Mouse (Mus musculus): Measurements from ENCODE around the gene Cd24a. TPM values are rescaled to one million over a fixed set of nuclear protein-coding genes. Genes with fewer than 3 reads are reported as not detected.

The Cd24a gene
- polyA plus RNA-seq, 1 experiment from 2014 or later: 461 TPM

DNA sequence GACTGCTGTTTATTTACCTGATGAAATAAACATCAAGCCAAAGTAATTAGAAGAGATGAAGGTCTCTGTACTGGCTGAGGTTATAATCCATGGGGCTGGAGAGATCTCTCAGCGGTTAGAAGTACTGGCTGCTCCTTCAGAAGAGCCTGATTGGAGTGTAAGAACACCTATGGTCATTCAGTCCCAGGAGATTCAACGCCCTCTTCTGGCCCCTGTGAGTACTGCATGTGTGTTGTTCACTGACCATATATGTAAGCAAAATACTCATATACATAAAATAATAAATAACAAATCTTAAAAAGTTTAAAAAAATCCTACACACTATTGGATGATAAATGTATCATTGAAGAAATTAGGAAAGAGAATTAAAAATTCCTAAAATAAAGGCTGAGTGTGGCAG, 17.3 kb upstream of the Cd24a start:
- TF ChIP-seq CTCF (IDR thresholded peaks at IDR 0.05; ENCODE audit: low read depth): peak; percentile 50
- TF ChIP-seq EP300 (IDR thresholded peaks at IDR 0.05; ENCODE audit: low read depth): no peak
- Histone ChIP-seq H3K9ac (replicated peaks) (no peak overlapping the region), H3K36me3 (replicated peaks; ENCODE audit: insufficient read depth, low read length) (no peaks in the 10 kb centered on the region), H3K4me3 (ENCODE audit: low read depth, low read length) (no peak overlapping the region), H3K9me3 (ENCODE audit: low read length) (no peaks in the 10 kb centered on the region), H3K27me3 (ENCODE audit: insufficient read depth, low read length) (no peaks in the 10 kb centered on the region), H3K4me1 (ENCODE audit: insufficient read depth) (no peaks in the 10 kb centered on the region), H3K27ac (ENCODE audit: low read depth) (no peak overlapping the region), H3K4me2 (ENCODE audit: low read depth, low read length) (no peak overlapping the region)
- ATAC-seq (no peak), DNase-seq (peak; percentile 42)
- 37% methylated on average over 2 of the region's 2 CpGs for WGBS (ENCODE audit: insufficient replicate concordance)

DNA sequence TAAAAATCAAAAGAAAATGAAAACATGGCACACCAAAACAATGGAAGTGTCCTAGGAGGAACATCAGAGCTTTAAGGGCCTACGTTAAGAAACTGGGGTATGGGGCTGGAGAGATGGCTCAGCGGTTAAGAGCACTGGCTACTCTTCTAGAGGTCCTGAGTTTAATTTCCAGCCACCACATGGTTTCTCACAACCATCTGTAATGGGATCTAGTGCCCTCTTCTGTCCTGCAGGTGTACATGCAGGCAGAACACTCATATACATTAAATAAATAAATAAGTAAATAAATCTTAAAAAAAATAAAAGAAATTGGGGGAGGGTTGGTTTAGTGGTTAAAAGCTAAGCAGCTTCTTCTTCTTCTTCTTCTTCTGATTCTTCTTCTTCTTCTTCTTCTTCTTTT, 16.8 kb upstream of the Cd24a start:
- Histone ChIP-seq H3K27me3 (ENCODE audit: insufficient read depth, low read length) (no peaks in the 10 kb centered on the region), H3K4me3 (ENCODE audit: low read depth, low read length) (no peak overlapping the region), H3K9ac (replicated peaks) (no peak overlapping the region), H3K4me2 (ENCODE audit: low read depth, low read length) (no peak overlapping the region), H3K4me1 (ENCODE audit: insufficient read depth) (no peaks in the 10 kb centered on the region), H3K9me3 (ENCODE audit: low read length) (no peaks in the 10 kb centered on the region), H3K27ac (ENCODE audit: low read depth) (no peak overlapping the region), H3K36me3 (replicated peaks; ENCODE audit: insufficient read depth, low read length) (no peaks in the 10 kb centered on the region)
- DNase-seq: no peak
- no peak for TF ChIP-seq EP300 (IDR thresholded peaks at IDR 0.05; ENCODE audit: low read depth)
- 0 out of 2 replicates have a peak, but pooled peaks have one; percentile 8 for TF ChIP-seq CTCF (IDR thresholded peaks at IDR 0.05; ENCODE audit: low read depth)
- 81% methylated on average over 2 of the region's 2 CpGs for WGBS (ENCODE audit: insufficient replicate concordance)
- no peak for ATAC-seq

DNA sequence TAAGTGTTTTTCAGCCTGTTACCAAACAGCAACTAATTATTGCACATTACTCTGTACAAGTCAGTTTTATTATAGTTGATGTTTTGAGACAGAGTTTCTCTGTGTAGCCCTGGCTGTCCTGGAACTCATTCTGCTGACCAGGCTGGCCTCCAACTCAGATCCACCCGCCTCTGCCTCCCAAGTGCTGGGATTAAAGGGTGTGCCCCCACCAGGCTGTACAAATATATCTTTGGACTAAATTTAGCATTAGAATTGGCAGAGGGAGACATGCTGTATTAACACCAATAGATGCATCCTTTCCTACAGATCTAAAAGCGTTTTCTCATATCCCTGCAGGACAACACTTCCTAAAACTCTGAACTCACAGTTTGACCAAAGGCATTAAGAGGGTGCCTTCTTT, 3.7 kb upstream of the Cd24a start:
- Histone ChIP-seq H3K27me3 (ENCODE audit: insufficient read depth, low read length) (no peaks in the 10 kb centered on the region), H3K36me3 (replicated peaks; ENCODE audit: insufficient read depth, low read length) (no peaks in the 10 kb centered on the region), H3K4me1 (ENCODE audit: insufficient read depth) (peaks cover 16% of the 10 kb centered on the region), H3K27ac (ENCODE audit: low read depth) (no peak overlapping the region), H3K4me2 (ENCODE audit: low read depth, low read length) (no peak overlapping the region), H3K9me3 (ENCODE audit: low read length) (0 out of 2 replicates have a peak, but pooled peaks cover 5% of the 10 kb centered on the region), H3K9ac (replicated peaks) (no peak overlapping the region), H3K4me3 (ENCODE audit: low read depth, low read length) (no peak overlapping the region)
- ATAC-seq (no peak), DNase-seq (no peak)
- no peak for TF ChIP-seq CTCF (IDR thresholded peaks at IDR 0.05; ENCODE audit: low read depth)
- TF ChIP-seq EP300 (IDR thresholded peaks at IDR 0.05; ENCODE audit: low read depth): no peak
- WGBS (ENCODE audit: insufficient replicate concordance): 74% methylated on average over 2 of the region's 2 CpGs

DNA sequence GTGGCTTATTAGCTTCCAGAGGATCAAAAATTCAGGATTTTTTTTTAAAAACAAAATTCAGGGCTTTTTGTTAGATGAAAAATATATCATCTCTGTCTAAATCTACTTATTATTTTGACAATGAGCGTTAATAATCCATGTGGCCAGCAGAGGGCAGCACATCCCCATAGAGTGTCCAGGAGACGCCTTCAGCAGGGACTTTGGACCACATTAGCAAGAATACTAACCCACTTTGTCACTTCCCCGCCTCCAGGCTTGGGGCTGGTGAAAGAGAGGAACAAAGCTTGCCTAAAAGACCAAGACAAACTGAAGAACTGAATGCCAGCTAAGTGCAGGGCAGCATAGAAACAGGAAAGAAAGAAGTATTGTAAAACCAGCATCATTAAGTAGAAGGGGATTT, 3.1 kb upstream of the Cd24a start:
- Histone ChIP-seq H3K9me3 (ENCODE audit: low read length) (0 out of 2 replicates have a peak, but pooled peaks cover 5% of the 10 kb centered on the region), H3K4me1 (ENCODE audit: insufficient read depth) (peaks cover 16% of the 10 kb centered on the region), H3K4me2 (ENCODE audit: low read depth, low read length) (no peak overlapping the region), H3K9ac (replicated peaks) (no peak overlapping the region), H3K4me3 (ENCODE audit: low read depth, low read length) (no peak overlapping the region), H3K36me3 (replicated peaks; ENCODE audit: insufficient read depth, low read length) (no peaks in the 10 kb centered on the region), H3K27ac (ENCODE audit: low read depth) (no peak overlapping the region), H3K27me3 (ENCODE audit: insufficient read depth, low read length) (no peaks in the 10 kb centered on the region)
- 2% methylated on average over 3 of the region's 3 CpGs for WGBS (ENCODE audit: insufficient replicate concordance)
- TF ChIP-seq EP300 (IDR thresholded peaks at IDR 0.05; ENCODE audit: low read depth) (peak; percentile 25; the same call in 1 of the 2 replicates), CTCF (IDR thresholded peaks at IDR 0.05; ENCODE audit: low read depth) (peak; percentile 95)
- ATAC-seq: no peak
- peak; percentile 88 for DNase-seq

DNA sequence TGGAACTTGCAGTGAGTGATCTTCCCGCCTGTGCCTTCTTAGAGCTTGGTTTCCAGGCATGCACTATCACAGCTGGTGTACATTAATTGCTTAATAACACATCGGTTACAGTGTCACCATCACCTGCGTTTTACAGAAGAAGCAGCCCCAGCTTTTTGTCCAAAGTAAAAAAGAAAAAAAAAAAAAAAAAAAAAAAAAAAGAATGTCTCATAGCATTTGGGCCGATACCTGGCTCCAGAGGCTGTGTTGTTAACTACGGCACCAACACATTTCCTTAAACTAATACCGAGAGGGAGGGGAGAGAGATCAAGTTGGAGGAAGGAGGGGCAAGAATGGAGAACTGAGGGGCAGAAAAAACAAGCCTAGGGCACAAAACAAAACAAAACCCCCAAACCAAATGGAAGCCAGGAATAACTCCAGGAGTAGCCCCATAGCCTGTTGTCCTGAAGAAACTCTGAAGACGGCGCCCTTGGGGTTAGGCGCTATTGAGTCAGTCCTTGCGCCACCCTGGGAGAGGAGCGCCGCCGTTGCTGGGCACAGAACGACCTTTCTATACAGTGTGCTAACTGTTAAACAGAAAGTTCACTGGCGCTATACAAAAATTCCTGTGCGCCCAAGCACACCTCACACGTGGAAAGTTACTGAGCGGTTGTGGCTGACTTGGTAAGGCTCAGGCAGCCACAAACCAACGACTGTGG, 636 bp upstream of the Cd24a start:
- no peaks in the 10 kb centered on the region for H3K9me3 ChIP-seq (ENCODE audit: low read length)
- peak overlapping the region; percentile 90 for H3K4me3 ChIP-seq (ENCODE audit: low read depth, low read length)
- peak overlapping the region; percentile 98 for H3K27ac ChIP-seq (ENCODE audit: low read depth)
- H3K36me3 ChIP-seq (replicated peaks; ENCODE audit: insufficient read depth, low read length): peaks cover 12% of the 10 kb centered on the region
- TF ChIP-seq EP300 (IDR thresholded peaks at IDR 0.05; ENCODE audit: low read depth) (no peak), CTCF (IDR thresholded peaks at IDR 0.05; ENCODE audit: low read depth) (peak; percentile 39)
- peak overlapping the region; percentile 81 for H3K9ac ChIP-seq (replicated peaks)
- ATAC-seq: no peak
- no peaks in the 10 kb centered on the region for H3K27me3 ChIP-seq (ENCODE audit: insufficient read depth, low read length)
- H3K4me1 ChIP-seq (ENCODE audit: insufficient read depth): peaks cover 21% of the 10 kb centered on the region
- DNase-seq: peak; percentile 67
- 17% methylated on average over 19 of the region's 19 CpGs for WGBS (ENCODE audit: insufficient replicate concordance)
- peak overlapping the region; percentile 96 for H3K4me2 ChIP-seq (ENCODE audit: low read depth, low read length)

DNA sequence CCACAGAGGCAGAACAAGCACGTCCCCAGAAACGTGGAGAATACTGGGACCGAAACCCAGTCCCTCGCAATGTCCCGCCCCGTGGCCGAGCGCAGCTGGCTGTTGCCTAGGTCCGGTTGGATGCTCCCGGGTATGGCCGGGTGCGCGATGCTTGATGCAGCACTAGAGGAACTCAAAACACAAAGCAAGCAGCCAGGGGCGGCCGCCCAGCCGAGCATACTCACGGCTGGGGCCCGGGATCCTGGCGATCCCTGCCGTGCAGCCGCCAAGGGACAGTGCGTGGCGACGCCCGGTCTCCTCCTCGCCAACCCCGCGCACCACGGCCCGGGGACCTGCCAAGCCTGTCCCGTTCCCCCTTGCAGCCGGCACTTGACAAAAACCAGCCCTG, 276 bp downstream of the Cd24a start:
- no peaks in the 10 kb centered on the region for H3K27me3 ChIP-seq (ENCODE audit: insufficient read depth, low read length)
- peak overlapping the region; percentile 98 for H3K27ac ChIP-seq (ENCODE audit: low read depth)
- no peak for TF ChIP-seq CTCF (IDR thresholded peaks at IDR 0.05; ENCODE audit: low read depth)
- no peak; the same call in 1 of the 2 replicates for TF ChIP-seq EP300 (IDR thresholded peaks at IDR 0.05; ENCODE audit: low read depth)
- H3K36me3 ChIP-seq (replicated peaks; ENCODE audit: insufficient read depth, low read length): peaks cover 17% of the 10 kb centered on the region
- ATAC-seq (peak; percentile 61), DNase-seq (peak; percentile 78)
- H3K4me3 ChIP-seq (ENCODE audit: low read depth, low read length): peak overlapping the region; percentile 90
- H3K4me1 ChIP-seq (ENCODE audit: insufficient read depth): peaks cover 24% of the 10 kb centered on the region
- WGBS (ENCODE audit: insufficient replicate concordance): 0% methylated on average over 25 of the region's 32 CpGs
- H3K9me3 ChIP-seq (ENCODE audit: low read length): no peaks in the 10 kb centered on the region
- H3K9ac ChIP-seq (replicated peaks): peak overlapping the region; percentile 81
- H3K4me2 ChIP-seq (ENCODE audit: low read depth, low read length): peak overlapping the region; percentile 96
